Mouse (Mus musculus) midbrain, postnatal 0 days (tissue): ENCODE measurements around the gene E130308A19Rik. TPM values are rescaled to one million over a fixed set of nuclear protein-coding genes. Genes with fewer than 3 reads are reported as not detected.

Source experiments
- ATAC-seq: fragments of 200-750 bp; cut with Nextera tagmentation; 2 replicates; pipeline ENCODE4 v1.8.0; 2017; ENCODE audit warnings: moderate number of reproducible peaks, mild to moderate bottlenecking, moderate TSS enrichment, moderate library complexity; ENCODE audit not compliant: low FRiP score
- DNase-seq: peaks from one replicate; pipeline ENCODE4 v3.0.0-alpha.2; 2015; ENCODE audit warnings: low spot score
- H3K27ac ChIP-seq: fragments of 300-500 bp; sonication (generic); 2 replicates; pipeline ENCODE4 v1.5.1; 2014; ENCODE audit warnings: low read depth, mild to moderate bottlenecking, low read length, mixed read lengths
- H3K27me3 ChIP-seq: fragments of 300-500 bp; sonication (generic); 2 replicates; pipeline ENCODE4 v1.6.1; 2014; ENCODE audit warnings: low read length, control low read depth, mixed read lengths; ENCODE audit not compliant: insufficient read depth
- H3K36me3 ChIP-seq: fragments of 300-500 bp; sonication (generic); 2 replicates; pipeline ENCODE4 v1.6.1; 2014; ENCODE audit warnings: low read length, control low read depth, mixed read lengths; ENCODE audit not compliant: insufficient read depth
- H3K4me1 ChIP-seq: fragments of 300-500 bp; sonication (generic); 2 replicates; pipeline ENCODE4 v1.6.1; 2014; ENCODE audit warnings: mild to moderate bottlenecking, control low read depth, antibody characterized with exemption, low read length, mixed read lengths; ENCODE audit not compliant: insufficient read depth
- H3K4me2 ChIP-seq: fragments of 300-500 bp; sonication (generic); 2 replicates; pipeline ENCODE4 v1.6.1; 2014; ENCODE audit warnings: low read depth, mild to moderate bottlenecking, low read length, mixed read lengths; ENCODE audit not compliant: poor library complexity, severe bottlenecking
- H3K4me3 ChIP-seq: fragments of 300-500 bp; sonication (generic); 2 replicates; pipeline ENCODE4 v1.5.1; 2014; ENCODE audit warnings: low read depth, mild to moderate bottlenecking, low read length, moderate library complexity
- H3K9ac ChIP-seq: fragments of 300-500 bp; sonication (generic); replicated peaks from 2 replicates; pipeline ENCODE4 v1.6.1; 2014; ENCODE audit warnings: mild to moderate bottlenecking, low read length, moderate library complexity, mixed read lengths; ENCODE audit not compliant: poor library complexity, severe bottlenecking
- H3K9me3 ChIP-seq: fragments of 300-500 bp; sonication (generic); 2 replicates; pipeline ENCODE4 v1.6.1; 2016; ENCODE audit warnings: low read length, control low read depth
- CTCF ChIP-seq: IDR thresholded peaks from 2 replicates; pipeline ENCODE4 v1.5.1; 2016; ENCODE audit warnings: antibody characterized with exemption, mild to moderate bottlenecking
- WGBS: fragments of 180-500 bp; shearing (Covaris S2); extraction: QIAGEN DNeasy Blood & Tissue Kit; methylation state at CpG from one replicate; pipeline ENCODE4 v1.1.7; 2014; 5-methylcytosine and 5-hydroxymethylcytosine counted together
- polyA plus RNA-seq: library from polyadenylated mRNA; unstranded; fragments of >200 nt; fragmentation: Nextera tagmentation; extraction: Ambion mirVana; gene quantifications from 2 replicates; pipeline ENCODE4 v1.2.1, GENCODE M21; 2015
- total RNA-seq: library from RNA; depleted of rRNA; stranded (reverse); fragments of >200 nt; gene quantifications from 2 replicates; pipeline ENCODE4 v1.2.3, GENCODE M21; 2014

E130308A19Rik gene
- total and polyA plus RNA-seq, 2 experiments from 2014 or later, result 27.9 to 33.5 TPM

DNA sequence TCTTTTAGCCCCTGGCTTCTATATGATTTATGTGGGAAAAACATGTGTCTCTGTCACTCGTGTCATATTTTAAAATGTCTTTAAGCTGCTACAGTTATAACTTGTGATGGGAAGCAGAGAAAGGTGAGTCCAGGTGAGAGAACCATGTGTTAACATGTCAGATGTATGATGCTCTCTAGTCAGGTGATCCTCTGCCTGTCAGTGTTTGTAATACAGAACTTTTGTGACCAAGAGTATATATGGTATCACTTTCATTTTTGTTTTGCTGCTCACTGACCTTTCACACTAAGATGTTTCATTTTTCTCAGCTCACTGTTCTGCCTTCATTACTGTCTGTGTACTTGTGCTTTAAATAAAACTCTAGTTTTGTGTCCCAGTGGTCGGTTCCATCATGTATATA is 102.8 kb downstream of the E130308A19Rik start:
- H3K36me3 ChIP-seq, result no peaks in the 10 kb centered on the region
- ATAC-seq, result no peak
- no peaks in the 10 kb centered on the region for H3K9me3 ChIP-seq
- WGBS, result 92% methylated on average over 2 of the region's 2 CpGs
- H3K4me1 ChIP-seq, result no peaks in the 10 kb centered on the region
- no peak overlapping the region for H3K27ac ChIP-seq
- DNase-seq, result no peak
- H3K4me3 ChIP-seq, result no peak overlapping the region
- no peak overlapping the region for H3K4me2 ChIP-seq
- no peaks in the 10 kb centered on the region for H3K27me3 ChIP-seq
- H3K9ac ChIP-seq, result no peak overlapping the region
- no peak for TF ChIP-seq CTCF

DNA sequence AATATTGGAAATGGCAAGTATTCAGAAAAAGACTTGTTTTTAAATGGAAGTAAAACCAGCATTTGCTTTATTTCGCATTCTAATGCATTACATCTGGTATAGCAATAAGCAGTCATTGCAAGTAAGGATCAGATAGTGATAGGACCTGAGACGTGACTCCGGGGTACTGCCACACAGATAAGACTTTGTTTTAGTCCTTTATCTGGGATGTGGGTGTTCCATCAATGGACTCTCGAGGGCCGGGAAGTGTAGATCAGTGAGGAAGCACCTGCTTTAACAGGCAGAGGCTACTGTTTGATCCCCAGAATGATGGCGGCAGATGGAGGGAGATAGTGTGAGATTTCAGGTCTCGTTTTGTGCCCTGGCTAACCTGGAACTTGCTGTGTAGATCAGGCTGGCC is 105.5 kb downstream of the E130308A19Rik start:
- H3K27me3 ChIP-seq, result no peaks in the 10 kb centered on the region
- no peaks in the 10 kb centered on the region for H3K36me3 ChIP-seq
- no peaks in the 10 kb centered on the region for H3K9me3 ChIP-seq
- no peak overlapping the region for H3K9ac ChIP-seq
- no peaks in the 10 kb centered on the region for H3K4me1 ChIP-seq
- H3K4me2 ChIP-seq, result no peak overlapping the region
- H3K27ac ChIP-seq, result no peak overlapping the region
- DNase-seq (no peak), ATAC-seq (no peak)
- TF ChIP-seq CTCF, result no peak
- H3K4me3 ChIP-seq, result no peak overlapping the region
- 94% methylated on average over 7 of the region's 7 CpGs for WGBS

DNA sequence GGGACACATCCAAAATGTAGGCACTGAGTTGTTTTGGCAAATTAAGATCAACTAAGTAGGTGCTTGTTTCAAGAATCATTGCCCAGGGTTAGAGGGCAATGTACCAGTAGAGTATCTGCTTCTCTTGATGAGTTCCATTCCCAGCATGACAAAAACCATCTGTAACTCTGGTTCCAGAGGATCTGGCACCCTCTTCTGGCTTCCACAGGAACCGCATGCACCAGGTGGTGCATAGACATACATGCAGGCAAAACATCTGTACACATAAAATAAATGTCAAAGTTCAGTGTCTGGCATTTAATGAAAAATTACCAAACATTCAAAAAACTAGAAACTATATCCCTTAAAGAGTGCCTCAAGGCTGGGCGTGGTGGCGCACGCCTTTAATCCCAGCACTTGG is 113.3 kb downstream of the E130308A19Rik start:
- no peak overlapping the region for H3K27ac ChIP-seq
- no peak overlapping the region for H3K9ac ChIP-seq
- no peaks in the 10 kb centered on the region for H3K4me1 ChIP-seq
- DNase-seq (no peak), ATAC-seq (no peak)
- H3K9me3 ChIP-seq, result no peaks in the 10 kb centered on the region
- H3K36me3 ChIP-seq, result no peaks in the 10 kb centered on the region
- H3K27me3 ChIP-seq, result no peaks in the 10 kb centered on the region
- H3K4me3 ChIP-seq, result no peak overlapping the region
- no peak overlapping the region for H3K4me2 ChIP-seq
- peak; percentile 15; the same call in 1 of the 2 replicates for TF ChIP-seq CTCF
- 96% methylated on average over 4 of the region's 4 CpGs for WGBS

GRCm38 (mm10) chr4:59739882-59740281 is 113.9 kb downstream of the E130308A19Rik start:
- ATAC-seq (no peak), DNase-seq (no peak)
- no peaks in the 10 kb centered on the region for H3K36me3 ChIP-seq
- no peaks in the 10 kb centered on the region for H3K4me1 ChIP-seq
- H3K9ac ChIP-seq, result no peak overlapping the region
- H3K9me3 ChIP-seq, result no peaks in the 10 kb centered on the region
- TF ChIP-seq CTCF, result no peak
- H3K4me2 ChIP-seq, result no peak overlapping the region
- H3K4me3 ChIP-seq, result no peak overlapping the region
- H3K27me3 ChIP-seq, result no peaks in the 10 kb centered on the region
- H3K27ac ChIP-seq, result no peak overlapping the region
- 82% methylated on average over 2 of the region's 2 CpGs for WGBS

DNA sequence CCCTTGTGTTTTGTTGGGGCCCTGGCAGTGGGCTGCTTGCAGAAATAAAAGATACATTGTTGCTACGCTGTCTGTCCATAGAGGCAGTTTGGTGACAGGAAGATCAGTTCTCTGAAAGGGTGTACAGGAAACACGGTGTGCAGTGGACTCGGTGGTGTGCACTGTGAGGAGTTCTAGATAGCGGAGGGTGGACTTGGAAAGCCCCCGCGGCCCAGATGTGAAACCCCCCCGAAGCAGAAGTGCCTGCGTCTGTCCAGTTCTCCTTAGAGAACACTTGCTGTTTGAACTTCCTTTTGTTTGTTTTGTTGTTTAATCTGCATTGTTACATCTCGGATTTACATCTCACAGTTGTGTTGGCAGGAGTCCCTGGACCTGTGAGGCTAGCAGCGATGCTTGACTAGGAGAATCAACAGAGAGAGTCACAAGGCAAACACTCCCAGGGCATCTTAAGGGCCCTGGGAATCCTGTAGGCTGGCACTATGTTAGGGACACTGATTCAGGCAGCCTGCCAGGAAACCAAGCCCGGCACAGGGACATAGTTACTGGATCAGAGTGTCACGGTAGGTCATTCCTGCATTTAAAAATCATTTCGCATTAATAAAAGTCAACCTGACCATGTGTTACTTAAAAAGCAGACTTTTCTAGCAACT is 127.6 kb downstream of the E130308A19Rik start:
- H3K4me3 ChIP-seq, result no peak overlapping the region
- H3K9me3 ChIP-seq, result no peaks in the 10 kb centered on the region
- TF ChIP-seq CTCF, result no peak
- ATAC-seq (no peak), DNase-seq (peak; percentile 17)
- no peaks in the 10 kb centered on the region for H3K4me1 ChIP-seq
- no peak overlapping the region for H3K9ac ChIP-seq
- H3K4me2 ChIP-seq, result no peak overlapping the region
- no peaks in the 10 kb centered on the region for H3K27me3 ChIP-seq
- 53% methylated on average over 13 of the region's 13 CpGs for WGBS
- H3K27ac ChIP-seq, result no peak overlapping the region
- 0 out of 2 replicates have a peak, but pooled peaks cover 6% of the 10 kb centered on the region for H3K36me3 ChIP-seq

GRCm38 (mm10) chr4:59756332-59757082 is 130.5 kb downstream of the E130308A19Rik start:
- no peak for ATAC-seq
- Histone ChIP-seq H3K4me2 (no peak overlapping the region), H3K4me3 (no peak overlapping the region), H3K27ac (no peak overlapping the region), H3K9me3 (no peaks in the 10 kb centered on the region), H3K9ac (no peak overlapping the region), H3K27me3 (no peaks in the 10 kb centered on the region), H3K4me1 (no peaks in the 10 kb centered on the region), H3K36me3 (0 out of 2 replicates have a peak, but pooled peaks cover 6% of the 10 kb centered on the region)
- WGBS, result 75% methylated on average over 9 of the region's 9 CpGs
- no peak for TF ChIP-seq CTCF
- peak; percentile 77 for DNase-seq
